Mouse (Mus musculus): ENCODE results near the gene Ttc39d. TPM values are rescaled to one million over a fixed set of nuclear protein-coding genes. Genes with fewer than 3 reads are reported as not detected.
A peak's percentile ranks its signal among the peaks of the same experiment; 100 is the strongest.
"Not testable (repeated sequence)": the region's sequence is repeated elsewhere in the genome, so short reads cannot be mapped to it uniquely, and the experiment has no call there.

The Ttc39d gene
- polyA plus RNA-seq (2017; shearing (Covaris generic)), result not detected

DNA sequence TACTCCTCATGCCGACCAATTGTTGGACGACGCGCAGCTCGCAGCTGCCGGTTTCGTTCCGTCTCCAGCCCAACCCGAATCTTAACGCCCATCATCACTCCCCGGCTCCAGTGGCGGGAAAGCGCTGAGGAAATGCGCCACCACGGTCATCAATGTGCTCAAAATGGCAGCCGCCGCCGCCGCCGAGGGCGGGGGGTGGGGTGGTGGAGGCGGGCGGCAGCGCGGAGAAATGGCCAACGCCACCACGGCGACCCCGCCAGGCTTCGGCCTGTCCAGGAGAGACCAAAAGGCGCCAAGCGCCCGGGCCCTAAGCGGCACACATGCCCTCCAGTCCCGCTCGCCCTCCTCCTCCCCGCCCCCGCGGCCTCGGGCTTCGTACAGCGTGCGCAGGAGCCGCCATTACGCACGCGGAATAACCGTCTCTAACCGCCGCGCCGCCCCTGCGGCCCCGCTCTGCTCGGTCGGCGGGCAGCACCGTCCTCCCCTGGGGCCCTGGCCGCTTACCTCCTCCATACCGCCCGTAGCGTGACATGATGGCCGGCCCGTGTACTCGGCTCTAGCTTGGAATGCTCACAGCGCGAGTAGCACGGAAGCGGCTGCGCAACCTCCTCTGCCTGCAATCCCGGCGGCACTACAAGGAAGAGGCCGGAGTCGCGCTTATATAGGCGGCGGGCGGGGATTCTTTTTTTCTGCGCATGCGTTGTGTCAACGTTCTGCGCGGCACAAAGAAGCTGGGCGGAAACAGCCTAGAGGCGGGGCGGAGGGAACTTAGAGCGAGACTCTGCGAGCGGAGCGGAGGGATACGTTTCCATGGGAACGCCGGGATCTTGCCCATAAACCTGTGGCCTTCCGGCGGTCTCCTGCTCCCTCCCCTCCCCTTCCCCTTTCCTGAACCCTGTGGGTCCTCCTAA is at the start of gene Ttc39d, which contains the start of gene Srsf7:
Gene Ttc39d (plus strand): TSS at position 790 of the 911 bp plus-strand sequence.
Gene Srsf7 (minus strand): TSS at position 637 of the 911 bp plus-strand sequence.
- peak; percentile 90 for ATAC-seq

DNA sequence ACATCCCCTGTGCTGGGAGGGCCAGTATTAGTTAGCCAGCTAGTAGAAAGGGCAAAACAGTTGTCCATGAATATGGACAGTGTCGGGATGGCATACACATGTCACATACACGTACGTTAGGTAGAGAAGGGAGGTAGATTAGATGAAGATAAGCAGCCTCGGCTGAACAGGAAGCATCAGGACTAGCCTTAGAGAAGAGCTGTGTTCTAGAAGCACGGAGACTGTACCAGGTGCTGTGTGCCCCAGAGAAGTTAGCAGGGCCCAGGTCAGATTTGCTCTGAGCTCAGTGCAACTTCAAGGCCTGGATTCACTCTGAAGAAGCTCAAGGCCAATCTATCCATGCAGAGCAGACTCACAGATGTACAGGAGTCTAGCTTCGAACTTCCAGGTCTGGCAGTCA is 49.8 kb upstream of the Ttc39d start:
- peak; percentile 58 for ATAC-seq

DNA sequence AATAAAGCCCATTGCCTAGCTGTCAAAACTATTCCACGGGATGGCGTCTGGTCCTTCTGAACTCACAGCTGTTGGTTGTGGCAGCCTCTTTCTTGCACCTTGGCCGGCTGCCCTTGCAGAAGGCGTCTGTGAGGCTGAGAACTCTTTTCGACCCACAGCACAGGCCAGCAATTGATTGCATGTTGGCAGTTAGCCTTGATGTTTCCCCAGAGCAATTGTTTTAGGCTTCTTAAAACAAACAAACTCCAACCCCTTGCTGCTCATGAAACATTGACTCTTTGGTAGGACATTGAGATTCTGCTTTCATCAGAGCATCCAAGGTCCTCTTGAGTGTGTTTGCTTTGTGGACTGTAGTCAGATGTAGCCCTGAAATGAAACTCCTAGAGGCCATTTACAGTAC is 46.8 kb upstream of the Ttc39d start:
- ATAC-seq, result no peak

DNA sequence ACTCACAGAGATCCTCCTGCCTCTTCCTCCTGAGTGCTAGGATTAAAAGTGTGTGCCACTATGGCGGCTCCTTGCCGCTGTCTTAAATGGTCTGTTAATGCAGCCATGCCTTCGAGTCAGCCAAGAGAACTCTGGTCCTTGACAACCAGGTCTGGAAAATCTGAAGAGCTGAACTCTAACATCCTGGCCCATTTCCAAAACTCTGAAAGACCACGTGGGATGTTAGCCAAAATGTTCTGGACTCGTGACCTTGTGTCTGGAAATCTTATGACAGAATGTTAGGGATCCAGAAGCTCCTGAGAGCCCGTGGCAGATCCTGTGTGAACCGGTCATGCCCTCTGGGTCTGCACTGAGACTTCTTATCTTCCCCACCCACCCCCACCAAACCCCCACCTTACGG is 43.3 kb upstream of the Ttc39d start:
- no peak for ATAC-seq

DNA sequence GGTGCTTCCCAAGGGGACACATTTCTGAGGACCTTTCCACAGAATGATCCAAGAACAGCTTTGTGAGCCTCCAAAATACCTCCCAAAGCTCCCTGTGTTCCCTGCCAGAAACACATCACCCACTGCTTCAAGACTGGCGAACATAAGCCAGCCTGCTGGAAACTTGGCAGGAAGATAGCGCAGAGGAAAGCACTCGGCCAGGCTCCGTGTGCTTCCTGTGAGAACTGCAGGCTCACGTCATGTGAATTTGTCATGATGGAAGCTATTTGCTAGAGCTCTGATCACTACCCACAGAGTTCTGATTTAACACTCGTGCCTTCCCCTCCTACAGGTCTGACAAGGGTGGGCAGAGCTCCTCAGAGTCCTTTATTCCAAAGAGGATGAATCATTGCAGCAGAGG is 41.5 kb upstream of the Ttc39d start:
- ATAC-seq, result no peak

DNA sequence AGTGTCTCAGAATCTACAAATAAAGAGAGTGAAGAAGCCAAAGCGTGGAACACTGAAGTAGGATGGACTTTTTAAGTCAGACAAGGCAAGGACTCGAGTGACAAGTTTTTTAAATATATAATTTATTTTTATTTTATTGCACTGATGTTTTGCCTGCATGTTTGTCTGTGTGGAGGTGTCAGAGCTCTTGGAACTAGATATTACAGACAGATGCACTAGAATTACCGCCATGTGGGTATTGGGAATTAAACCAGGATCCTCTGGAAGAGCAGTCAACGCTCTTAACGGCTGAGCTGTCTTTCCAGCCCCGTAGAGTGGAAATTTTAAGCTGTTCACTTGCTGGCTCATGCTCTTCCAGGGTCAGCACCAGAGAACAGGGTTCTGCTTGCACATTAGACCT is 40.9 kb upstream of the Ttc39d start:
- no peak for ATAC-seq

DNA sequence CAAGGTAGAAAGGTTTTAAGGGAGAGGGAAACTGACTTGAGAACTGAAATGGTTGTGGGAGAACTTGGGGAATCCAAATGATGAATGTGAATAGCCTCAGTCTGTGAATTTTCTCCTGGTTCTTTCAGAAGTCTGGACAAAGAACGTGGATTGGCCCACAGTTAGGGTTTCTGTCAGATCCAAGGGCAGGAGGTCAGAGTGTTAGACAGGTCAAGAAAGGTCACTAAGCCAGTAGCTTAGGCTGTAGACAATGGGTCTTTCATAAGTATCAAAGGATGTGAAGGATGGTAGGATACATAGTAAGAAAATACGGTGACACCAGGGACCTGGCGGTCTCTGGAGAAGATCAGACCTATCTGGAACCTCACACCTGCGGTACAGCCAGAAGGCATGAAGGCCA is 39.8 kb upstream of the Ttc39d start:
- ATAC-seq, result no peak

DNA sequence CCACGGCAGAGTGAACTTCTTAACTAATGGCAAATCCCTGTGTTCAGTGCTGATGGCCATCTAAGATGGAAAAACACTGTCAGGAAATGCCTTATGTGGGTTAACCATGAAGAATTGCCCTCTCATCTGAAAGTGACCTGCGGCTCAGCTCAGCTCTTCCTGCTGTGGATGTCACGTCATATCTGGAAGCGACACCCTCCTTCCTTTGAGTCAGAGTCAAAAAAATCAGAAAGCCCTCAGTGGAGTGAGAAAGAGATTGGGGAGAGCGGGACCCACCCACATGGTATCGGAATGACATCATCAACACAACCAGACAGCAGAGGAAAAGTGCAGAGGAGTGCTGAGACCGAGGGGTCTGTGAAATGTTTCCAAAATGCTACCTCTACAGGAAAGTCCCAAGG is 39.4 kb upstream of the Ttc39d start:
- ATAC-seq, result peak; percentile 71

DNA sequence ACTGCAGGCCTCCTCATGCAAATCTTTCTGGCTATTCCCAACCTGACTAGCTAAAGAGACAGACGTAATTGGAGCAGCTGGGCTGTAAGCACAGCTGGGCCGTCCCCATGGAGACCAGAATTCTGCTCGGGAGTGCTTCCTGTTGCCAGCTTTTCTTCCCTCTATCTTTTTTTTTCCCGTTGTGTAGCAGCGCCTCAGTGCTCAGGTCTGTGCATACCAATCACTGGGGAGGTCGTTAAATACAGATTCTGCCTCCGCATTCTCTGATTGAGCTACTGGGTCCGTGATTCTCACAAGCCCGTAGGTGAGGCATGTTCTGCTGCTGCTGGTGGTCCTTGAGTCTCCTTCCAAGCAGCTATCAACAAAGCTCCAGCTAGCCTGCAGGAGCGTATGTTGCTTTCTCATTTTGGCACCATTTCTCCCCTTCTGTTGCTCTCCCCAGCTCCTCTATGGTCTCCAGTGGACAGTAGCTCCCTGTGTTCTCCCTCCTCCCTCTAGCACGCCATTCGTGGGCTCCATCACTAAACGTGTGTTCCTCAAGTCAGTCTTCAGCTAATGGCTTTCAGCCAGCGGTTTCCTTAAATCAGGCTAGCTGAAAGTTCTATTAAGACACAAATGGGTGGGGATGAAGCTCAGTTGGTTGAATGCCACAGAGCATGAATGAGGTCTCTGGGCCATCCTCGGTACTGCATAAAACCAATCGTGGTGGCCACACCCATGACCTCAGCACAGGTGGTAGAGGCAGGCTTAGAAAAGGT is 38.7 kb upstream of the Ttc39d start:
- ATAC-seq, result no peak

DNA sequence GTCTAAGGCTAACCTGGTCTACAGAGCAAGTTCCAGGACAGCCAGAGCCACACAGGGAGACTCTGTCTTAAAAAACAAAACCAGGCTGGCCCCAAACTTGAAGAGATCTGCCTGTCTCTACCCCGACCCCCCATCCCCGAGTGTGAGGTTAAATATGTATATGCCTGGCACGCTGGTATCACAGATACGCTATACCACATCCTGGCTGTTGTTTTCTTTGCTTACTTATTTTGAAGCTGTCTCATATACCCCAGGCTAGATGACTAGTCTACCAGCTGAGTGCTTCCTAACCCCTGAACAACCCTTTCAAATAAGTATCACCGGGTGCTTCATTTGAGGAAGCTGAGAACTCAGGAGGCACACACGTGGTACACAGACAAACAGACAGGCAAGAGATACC is 37.5 kb upstream of the Ttc39d start:
- peak; percentile 56 for ATAC-seq

DNA sequence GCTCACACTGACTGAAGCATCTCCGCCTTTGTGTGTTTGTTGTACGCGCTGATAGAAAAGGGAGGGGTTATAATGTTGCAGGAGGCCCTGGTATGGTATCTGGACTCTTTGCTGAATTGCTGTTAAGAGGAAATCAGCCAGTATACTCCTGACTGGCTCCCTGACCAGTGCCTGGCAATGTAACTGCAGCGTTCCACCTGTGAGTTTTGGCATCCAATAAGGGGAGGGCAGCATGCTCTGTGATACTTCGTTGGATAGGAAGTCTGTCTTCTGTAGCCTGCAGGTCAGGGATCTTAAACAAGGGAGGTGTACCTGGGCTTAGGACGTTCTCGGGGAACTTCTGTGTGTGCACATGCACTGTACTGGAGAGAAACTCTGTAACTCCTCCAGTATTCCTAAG is 36.3 kb upstream of the Ttc39d start:
- no peak for ATAC-seq

DNA sequence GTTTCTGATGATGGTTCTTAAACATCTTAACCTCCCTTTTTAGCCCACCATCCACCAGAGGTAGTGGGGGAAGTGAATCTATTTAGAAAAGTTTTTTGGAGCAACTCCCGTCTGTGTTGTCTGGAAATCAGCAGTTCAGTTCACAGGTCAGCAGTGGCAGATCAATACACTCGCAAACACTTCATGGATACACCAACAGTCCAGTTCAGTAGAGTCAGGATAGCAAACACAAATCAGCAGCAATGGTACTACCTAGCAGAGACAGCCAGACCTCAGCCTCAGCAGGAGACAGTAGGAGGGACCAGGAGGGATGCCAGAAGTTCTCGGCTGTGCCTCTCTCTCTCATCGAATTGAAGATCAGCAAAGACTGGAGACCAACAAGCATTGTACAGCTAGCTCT is 35.3 kb upstream of the Ttc39d start:
- ATAC-seq, result no peak

DNA sequence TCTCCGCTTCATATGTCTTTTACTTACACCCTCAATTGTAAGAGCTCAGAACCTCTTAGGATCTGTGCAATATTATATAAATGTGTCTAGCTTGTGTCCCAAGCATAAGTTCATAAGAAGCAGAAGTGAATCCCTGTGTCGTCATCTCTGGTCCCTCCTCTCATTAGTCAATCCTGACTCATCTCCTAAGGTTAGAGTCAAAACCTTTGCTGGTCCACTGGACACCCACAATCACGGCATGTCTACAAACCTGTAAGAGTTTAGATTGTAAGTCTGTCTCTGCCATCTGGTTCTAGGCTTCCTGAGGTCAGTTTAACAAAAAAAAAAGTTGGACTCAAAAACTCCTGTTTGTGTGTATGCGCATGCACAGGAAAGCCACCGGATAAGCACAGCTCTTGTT is 34.5 kb upstream of the Ttc39d start:
- no peak for ATAC-seq

DNA sequence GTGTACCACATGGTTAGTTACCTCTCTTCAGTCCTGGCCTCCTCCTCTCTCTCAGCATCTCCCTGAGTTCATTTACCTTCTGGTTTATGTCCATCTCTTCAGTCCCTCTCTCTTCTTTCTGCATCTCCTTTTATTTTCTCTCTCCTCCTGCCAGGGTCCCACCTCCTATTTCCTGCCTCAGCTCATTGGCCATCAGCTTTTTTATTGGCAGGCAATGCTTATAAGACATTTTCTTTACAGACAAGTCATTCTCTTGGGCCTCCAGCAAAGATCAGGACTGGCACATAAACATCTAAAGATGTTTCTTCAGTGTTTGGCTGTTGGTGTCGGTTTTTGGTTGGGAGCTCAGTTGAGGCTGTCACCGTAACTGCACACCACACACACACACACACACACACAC is 33.6 kb upstream of the Ttc39d start:
- no peak for ATAC-seq

DNA sequence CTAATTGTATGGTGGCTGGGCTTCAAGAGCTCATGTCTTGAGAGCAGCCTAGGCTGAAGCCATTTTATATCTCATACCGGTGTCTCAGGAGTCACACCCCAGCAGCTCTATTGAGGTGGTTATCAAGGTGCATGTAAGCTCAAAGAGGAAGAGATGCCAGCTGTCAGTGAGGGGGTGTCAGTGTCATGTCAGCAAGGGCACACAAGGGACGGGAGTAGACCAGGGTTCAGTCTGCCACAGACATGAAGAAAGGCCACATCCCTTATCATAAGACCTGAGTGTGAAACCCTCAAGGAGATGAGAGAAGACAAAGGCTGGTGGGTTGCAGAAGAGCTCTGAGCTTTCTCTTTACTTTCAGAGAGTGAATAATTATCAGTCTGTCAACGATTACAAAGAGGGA is 33.1 kb upstream of the Ttc39d start:
- peak; percentile 11 for ATAC-seq

DNA sequence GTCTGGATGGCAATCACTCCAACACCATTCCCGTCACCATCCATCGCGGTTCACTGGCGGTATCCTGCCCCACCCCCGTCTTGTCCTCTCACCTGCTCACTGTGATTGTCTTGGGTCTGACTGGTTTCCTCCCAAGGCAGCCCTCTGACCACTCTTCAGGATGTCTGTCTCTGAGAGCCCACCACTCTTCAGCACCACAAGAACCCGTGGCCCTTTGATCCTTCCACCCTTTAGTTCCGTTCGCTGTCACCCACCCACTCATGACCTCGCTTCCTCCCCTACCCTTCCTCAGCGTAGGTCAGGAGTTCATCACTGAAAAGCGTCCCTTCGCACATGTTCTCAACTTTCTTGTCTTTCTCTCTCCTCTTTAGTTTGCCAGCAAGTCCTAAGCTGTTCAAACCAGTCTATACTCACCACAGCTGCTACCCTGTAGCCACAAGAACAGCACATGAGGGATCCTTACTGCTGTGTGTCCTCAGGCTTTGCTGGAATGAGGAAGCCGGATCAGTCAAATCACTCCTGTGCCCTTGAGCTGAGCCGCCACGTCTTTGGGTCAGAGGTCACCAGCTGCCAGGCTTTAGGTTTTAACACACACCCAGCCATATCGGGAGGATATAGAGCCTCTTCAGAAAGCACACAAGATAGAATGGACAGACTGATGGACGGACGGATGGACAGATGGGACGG is 32.4 kb upstream of the Ttc39d start:
- ATAC-seq, result peak; percentile 41

DNA sequence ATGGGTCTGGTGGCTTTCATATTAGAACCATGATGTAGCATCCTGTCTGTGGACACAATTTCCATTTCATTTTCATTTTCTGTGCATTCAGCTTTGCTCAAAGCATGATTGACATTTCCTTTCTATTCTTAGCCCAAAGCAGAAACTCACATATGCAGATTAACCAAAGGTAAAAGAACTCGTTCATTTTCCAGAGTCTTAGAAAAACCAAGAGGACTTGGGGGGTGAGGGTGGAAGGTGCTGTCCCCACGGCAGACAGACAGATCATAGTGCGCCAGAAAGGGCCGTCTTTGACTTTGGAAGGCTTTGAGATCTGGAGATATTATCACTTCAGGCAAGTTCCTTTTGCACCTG is 31.9 kb upstream of the Ttc39d start:
- peak; percentile 69 for ATAC-seq

DNA sequence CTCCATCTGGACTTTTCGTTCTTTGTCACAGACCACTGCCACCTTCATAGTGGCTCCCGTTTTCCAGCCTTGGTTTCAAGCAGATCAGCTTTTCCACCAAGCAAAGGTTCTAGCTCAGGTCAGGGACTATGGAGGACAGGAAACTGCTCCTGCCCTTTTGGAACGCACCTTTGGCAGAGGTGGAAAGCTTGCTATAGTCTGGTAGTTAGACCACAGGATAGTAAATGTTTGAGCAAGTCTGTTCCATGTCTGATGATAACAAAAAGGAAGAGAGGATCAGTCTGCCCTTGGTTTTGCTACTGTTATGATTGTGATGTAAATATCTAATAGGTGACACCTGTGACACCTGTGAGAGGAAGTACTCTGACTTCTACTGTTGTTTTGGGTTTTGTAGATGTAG is 31.3 kb upstream of the Ttc39d start:
- no peak for ATAC-seq

DNA sequence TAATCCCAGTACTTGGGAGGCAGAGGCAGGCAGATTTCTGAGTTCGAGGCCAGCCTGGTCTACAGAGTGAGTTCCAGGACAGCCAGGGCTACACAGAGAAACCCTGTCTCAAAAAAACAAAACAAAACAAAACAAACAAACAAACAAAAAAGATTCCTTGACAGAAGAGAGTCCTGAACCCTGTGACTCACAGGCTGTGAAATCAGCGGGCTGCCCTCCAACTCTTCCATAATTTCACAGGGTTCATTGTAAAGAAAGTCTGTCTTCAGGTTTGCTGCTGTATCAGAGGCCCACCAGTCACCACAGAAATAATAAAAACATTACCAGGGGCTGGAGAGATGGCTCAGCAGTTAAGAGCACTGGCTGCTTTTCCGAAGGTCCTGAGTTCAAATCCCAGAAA is 28.4 kb upstream of the Ttc39d start:
- ATAC-seq, result not testable (repeated sequence)

DNA sequence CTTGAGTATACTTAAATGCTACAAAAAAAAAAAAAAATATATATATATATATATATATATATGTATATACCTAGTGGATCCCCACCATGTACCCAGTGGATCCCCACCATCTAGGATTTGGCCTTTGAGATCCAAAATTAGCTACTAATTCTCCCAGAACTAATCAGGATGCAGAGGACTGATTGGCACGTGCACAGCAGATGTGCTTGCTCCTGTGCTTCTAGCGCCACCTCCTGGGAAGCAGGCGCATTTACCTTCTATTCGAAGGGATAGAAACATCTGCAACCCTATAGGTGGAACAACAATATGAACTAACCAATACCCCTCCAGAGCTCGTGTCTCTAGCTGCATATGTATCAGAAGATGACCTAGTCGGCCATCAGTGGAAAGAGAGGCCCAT is 27.3 kb upstream of the Ttc39d start:
- no peak for ATAC-seq

DNA sequence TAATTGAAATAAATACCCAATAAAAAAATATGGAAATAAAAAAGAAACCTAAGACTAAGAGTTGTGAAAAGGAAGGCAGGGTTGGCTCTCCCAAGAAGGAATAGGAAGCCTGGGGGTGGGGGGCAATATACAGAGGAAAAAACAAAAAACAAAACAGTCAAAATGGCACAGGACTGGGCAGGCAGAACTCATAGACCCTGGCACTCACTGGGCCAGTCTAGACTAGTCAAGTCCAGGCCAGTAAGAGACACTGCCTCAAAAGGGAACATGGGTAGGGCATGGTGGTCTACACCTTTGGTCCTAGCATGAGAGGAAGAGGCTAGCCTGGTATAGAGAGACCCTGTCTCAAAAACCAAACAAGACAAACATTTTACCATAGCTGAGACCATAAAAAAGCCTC is 26.8 kb upstream of the Ttc39d start:
- ATAC-seq, result no peak

DNA sequence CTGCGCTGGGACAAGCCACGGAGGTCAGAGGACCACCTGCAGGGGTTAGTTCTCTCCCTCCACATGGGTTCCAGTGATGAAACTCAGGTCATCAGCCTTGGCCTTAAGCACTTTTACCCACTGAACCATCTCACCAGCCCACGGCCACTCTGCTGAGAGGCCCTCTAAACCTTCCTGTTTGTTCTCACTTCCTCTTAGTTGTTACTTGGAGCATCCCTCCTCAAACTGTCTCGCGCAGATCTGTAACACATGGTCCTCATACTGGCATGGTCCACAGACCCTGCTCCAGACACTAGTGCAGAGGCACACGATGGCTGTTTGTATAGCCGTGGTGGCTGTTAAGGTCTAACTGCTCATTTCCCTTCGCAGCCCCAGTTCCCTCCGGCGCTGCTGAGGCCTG is 23.6 kb upstream of the Ttc39d start:
- ATAC-seq, result no peak

DNA sequence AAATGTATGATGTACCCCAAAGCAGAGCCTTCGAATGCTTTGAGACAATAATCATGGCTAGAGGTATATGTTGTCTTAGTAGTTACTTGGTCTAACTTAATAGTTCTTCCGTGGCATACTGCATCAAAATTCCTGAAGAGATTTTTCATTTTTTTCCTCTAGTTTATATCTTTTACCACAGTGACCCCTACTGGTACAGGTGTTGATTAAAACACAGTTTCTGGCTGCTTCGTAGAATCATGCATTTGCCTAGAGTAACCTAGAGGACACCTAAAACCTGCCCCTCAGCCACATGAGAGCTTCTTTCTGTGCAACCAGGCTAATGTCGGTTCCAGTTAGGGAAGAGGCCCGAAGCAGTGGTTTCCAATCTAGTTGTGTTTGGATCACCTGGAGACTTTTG is 14.2 kb upstream of the Ttc39d start:
- peak; percentile 57 for ATAC-seq

Data from activated CD4-positive, CD25-positive, alpha-beta regulatory T cell, adult 4 months (primary cell).